Mouse (Mus musculus): ENCODE data around the gene Eme2.

Gene Eme2

DNA sequence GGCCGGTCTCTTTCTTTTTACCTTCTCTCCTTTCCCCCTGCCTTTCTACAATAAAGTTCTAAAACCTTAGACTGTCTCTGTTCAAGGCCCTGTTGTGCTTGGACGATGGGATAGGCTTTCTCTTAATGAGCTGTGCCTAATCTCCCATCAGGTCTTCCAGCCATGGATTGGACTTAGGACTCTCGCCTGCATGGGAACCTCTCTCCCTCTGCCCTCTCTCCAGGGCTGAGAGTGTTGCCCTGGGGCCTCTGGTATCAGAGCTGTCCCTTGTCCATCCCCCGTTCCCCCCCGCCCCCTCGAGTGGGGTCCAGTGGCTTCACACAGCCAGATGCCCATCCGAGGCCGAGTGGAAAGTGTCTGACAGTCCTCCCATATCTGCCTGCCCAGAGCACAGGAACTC lies 19.9 kb downstream of the Eme2 start:
- DNase-seq (ENCODE audit: low spot score in 2 of 2), result no peak

- no peak for DNase-seq (ENCODE audit: low spot score in 2 of 2)
These were observed 20.5 kb downstream of the Eme2 start for GRCm38 (mm10) chr17:24874405-24874745.

- no peak for DNase-seq (ENCODE audit: low spot score in 2 of 2)
These were observed 21.0 kb downstream of the Eme2 start for GRCm38 (mm10) chr17:24873695-24874404.

DNA sequence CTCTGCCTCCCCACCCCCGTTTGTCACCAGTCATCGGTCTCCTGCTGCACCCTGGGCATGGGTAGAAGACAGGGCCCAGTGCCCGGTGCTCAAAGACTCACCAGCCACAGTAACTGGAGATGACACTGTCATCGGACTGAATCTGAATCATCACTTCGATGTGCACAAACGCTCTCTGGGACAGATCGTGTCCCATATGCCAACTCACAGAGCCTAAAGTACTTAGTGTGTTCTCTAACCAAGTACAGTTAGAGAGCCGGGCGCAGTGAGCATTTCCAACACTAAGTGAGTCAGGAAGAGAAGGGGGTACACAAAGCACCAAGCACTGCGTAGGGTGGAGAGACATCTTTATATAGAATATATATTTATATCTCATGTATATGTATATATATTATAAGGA lies 27.0 kb downstream of the Eme2 start:
- DNase-seq (ENCODE audit: low spot score in 2 of 2), result no peak

GRCm38 (mm10) chr17:24865776-24866175 lies 29.1 kb downstream of the Eme2 start, which contains the start of gene Igfals:
Gene Igfals (plus strand): TSS chr17:24865997.
- no peak for DNase-seq (ENCODE audit: low spot score in 2 of 2)

- no peak for DNase-seq (ENCODE audit: low spot score in 2 of 2)
These were observed 33.1 kb downstream of the Eme2 start for GRCm38 (mm10) chr17:24861785-24862184.

DNA sequence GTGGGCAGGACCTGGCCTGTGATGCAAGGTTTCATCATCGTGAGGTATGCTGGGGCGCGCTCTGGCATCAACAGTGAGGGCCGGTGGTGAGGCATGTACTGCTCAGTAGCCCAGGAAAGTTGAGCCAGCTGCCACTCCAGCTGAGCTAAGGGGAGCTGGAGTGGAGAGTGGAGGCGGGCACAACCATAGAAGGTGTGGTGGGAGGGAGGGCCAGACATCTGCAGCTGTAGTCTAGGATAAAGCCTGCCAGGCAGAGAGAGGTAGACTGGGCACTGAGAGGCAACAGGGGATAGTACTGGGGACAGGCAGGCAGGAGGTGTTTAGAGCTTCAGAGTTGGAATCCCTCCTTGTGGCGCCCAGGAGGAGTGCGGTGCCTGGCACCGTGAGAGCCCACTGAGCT lies 34.8 kb downstream of the Eme2 start:
- DNase-seq (ENCODE audit: low spot score in 2 of 2), result peak; percentile 74 to 81

DNA sequence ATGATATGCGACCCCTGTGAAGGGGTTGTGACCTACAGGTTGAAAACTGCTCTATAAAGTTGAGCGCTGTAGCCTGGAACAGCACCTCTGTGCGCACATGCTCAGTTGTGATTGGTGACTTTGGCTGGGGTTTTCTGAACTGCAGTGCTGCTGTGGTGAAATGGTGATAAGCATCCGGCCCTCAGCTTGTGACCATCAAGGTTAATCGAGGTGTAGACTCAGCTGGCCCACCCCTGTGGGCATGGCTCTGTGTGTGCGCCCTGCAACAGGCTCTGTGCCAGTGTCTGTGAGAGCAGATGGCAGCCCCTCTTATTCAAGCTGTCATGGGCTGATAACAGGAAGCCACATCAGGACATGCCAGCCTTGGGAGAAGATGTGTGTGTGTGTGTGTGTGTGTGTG lies 35.9 kb downstream of the Eme2 start:
- peak; percentile 84 for DNase-seq (ENCODE audit: low spot score in 2 of 2)

DNA sequence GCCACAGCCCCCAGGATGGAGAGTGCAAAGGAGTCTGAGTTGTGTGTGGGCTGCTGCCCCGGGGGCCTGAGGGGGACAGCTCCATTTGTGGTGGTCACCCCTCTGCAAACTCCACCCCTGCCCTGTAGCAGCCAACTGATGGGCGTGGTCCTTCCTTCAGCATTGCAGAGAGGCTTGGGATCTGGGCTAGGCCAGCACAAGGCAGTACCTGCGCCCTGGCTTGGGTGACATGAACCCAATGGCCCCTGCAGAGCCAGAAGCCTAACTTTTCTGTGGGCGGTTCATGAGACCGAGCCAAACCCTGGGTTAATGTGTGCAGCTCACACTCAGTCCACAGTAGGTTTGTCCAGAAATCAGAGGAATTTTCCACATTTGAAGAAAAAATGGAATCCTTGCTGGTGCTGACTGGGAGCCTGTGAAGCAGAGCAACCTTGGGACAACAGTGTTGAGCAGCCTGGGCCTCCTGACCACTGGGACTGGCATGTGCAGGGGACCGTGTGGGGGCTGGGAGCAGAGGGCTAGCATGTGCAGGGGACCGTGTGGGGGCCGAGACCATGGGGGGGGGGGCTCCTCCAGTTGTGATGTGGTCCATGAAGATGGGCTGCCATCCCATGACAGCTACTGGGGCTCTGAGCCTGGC lies 36.9 kb downstream of the Eme2 start:
- DNase-seq (ENCODE audit: low spot score in 2 of 2), result peak; percentile 62 to 73

GRCm38 (mm10) chr17:24856589-24856988 lies 38.3 kb downstream of the Eme2 start:
- DNase-seq (ENCODE audit: low spot score in 2 of 2), result peak in 1 of 2 experiments; percentile 59

- no peak for DNase-seq (ENCODE audit: low spot score in 2 of 2)
These were observed 38.9 kb downstream of the Eme2 start for GRCm38 (mm10) chr17:24855838-24856464.

- peak in 1 of 2 experiments; percentile 58 for DNase-seq (ENCODE audit: low spot score in 2 of 2)
These were observed 43.3 kb downstream of the Eme2 start for GRCm38 (mm10) chr17:24851381-24852125.

DNA sequence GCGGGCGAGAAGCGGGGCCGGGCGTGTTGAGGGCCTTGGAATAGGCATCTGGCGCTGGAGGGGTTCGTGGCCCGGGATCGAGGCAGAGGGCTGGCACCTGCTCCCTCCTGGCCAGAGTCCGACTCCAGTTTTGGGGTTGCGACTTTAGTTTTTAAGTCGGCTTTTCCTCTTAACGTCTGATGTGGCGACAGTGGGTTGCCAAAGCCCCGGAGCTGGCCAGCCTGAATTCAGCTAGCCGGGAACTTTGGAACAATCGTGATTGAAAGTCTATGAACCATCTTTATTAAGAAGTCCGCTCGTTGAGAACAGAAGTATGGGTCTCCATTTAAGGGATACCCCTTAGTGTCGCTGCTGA lies 44.1 kb downstream of the Eme2 start:
- DNase-seq (ENCODE audit: low spot score in 2 of 2), result no peak

DNA sequence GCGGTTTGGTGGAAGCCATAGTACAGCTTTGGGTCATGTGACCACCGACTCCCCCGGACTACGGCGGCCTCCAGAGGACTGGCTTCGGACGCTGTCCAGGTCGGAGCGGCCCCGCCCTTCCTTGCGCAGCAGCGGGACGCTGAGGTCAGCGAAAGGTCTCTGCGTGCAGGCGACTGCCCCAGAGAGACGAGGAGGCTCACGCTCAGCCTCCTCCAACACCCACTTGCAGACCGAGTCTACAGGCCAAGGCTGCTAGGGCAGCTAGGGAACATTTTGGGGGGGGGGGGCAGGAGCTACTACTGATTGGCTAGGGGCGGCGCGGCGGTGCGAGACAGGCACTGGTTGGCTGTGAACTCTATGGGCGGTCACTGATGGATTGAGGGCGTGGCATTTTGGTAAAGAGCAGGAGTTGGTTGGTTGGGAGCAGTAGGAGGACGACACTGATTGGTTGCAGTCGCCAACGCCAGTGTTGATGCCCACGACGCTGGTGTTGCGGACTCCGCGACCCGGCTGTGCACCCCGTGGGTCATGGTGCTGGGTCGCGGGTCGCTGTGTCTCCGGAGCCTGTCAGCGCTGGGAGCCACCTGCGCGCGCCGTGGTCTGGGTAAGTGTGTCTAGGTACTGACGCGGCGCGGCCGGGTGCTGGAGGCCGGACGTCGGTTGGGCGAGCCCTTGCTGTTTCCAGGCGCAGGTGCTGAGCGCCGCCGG lies 44.7 kb downstream of the Eme2 start, which contains the start of gene Fahd1:
Gene Fahd1 (minus strand): TSS at position 300 of the 708 bp plus-strand sequence.
- peak; percentile 94 to 95 for DNase-seq (ENCODE audit: low spot score in 2 of 2)

DNA sequence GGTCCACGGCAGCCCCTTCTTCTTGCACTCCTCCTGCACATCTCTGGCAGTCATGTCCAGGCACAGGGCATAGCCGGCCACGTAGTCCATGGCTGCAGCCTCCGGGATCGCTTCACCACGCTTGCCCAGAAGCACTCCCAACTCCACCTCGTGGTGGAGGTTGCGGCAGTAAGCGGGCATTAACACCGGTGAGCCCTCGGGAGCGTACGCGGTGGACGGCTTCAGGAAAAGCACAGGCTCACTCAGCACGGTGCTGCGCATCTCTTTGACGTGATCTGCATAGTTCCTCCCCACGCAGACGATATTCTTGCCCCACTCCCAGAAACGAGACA lies 45.2 kb downstream of the Eme2 start:
- DNase-seq (ENCODE audit: low spot score in 2 of 2), result no peak

DNA sequence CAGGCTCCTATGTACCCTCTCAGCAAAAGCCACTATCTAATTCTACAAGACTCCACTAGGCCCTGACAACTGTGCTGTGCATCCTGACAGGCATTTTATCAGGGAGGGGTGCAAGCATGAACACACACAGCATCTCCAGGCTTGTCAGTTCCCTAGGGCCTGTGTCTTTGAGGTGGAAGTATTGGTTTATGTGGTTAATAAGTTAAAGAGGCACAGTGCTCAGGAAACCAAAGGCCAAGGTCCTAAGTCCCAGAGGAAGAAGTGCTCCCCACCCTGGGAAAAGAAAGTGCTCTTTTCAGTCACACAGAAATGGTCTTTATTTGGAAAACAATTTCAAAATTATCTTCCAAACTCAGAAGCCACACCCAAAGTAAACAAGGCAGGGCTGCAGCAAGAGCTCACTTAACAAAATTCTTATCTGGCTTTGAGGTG lies 46.3 kb downstream of the Eme2 start:
- DNase-seq (ENCODE audit: low spot score in 2 of 2), result peak; percentile 47 to 66

DNA sequence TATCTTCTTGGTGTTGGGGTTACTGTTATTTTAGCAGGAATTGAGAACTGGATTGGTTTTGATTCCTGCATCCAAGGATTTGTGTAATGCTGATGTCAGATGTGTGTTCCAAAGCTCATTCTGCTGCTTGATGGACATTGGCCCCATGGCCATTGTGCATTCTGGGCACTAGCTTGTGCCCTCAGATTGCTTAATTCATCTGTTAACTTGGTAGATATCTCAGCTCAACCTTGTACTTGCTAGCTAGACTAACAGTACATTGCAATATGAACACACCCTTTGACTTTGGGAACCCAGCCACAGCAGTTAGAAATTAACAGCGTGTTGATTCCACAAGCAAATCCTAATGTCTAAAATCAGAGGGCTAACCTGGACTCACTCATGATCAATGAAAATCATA lies 47.5 kb downstream of the Eme2 start:
- DNase-seq (ENCODE audit: low spot score in 2 of 2), result no peak

DNA sequence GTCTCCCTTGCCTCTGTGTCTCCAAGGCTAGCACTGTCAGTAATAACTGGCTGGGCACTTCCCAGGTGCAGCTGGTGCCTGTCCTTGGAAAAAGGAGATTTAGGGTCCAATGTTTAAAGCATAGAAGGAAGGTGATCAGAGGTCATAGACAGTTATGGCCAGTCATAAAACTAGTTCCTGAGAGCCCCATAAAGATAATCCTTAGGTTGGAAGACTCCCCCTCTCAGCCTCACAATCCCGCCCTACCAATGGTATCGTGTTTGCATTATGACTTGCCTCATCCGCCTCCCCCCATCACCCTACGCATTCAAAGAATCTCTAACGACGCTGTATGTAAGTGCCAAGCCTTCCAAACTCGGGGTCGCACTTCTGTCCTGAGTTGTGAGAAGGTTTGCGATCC lies 50.4 kb downstream of the Eme2 start:
- no peak for DNase-seq (ENCODE audit: low spot score in 2 of 2)

DNA sequence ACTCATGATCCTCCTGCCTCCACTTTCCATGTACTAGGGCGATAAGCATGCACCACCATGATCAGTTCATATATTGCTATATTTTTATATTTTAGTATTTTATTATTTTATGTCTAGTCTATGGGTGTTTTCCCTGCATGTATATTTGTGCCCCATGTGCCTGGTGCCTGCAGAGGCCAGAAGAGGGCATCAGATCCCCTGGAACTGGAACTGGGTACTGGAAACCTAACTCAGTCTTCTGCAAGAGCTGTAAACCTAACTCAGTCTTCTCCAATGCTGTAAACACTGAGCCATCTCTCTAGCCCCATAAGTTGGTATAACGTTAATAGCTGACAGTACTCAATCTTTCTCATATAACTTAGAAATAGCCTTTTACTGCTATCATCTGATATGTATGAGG lies 52.3 kb downstream of the Eme2 start:
- peak; percentile 45 to 64 for DNase-seq (ENCODE audit: low spot score in 2 of 2)

DNA sequence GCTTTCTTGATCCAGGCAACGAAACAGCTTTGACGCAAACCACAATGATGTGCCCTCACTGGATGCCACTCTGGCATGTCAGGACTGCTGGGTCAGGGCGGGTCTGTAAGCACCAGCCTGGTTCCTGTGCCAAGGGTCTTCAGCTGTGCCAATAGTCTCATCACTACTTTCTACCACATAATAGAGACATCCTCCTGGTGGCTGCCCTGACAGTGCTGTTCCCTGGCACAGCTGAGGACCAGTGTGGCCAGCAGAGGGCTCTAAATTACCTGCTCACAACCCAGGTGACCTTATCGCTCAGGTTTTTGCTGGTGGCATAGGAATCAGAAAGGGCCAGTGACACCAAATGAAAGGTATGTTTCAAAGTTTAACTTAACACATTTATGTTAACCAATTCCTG lies 53.8 kb downstream of the Eme2 start:
- peak; percentile 44 to 73 for DNase-seq (ENCODE audit: low spot score in 2 of 2)

DNA sequence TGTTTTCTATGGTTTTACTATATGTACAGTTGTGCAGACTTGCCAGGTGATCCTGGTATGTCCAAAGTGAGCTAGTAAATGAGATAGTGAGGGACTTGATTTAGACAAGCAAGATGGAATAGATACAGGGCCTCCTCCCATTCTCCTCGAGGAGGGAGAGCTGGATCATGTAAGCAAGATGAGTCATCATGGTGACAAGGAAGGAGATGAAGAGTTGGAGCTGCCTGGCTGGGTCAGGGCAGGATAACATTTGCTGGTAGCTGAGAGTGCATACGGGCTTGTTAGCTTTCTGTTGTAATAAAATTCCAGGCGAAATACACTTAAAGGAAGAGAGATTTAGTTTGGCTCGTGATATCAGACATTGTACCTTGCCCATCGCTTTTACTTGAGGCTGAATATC lies 54.5 kb downstream of the Eme2 start:
- DNase-seq (ENCODE audit: low spot score in 2 of 2), result no peak

DNA sequence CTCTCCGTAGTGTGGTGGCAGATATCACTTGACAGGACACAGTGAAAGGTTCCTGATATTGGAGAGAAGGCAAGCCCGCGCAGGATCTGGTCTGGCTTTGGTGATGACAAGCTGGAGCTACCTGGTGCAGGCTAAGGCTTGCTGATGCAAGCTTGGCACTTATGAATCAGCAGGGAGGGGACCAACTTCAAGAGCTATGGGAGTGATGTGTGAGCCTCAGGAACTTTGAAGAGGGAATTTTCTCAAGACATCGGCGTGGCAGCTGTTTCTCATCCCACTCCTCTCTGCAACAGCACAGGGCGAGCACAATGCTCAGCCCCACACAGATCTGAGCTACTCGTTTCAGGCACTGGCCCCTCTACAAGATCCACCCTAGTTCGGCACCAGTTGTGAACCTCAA lies 55.0 kb downstream of the Eme2 start, which contains the start of gene Hagh:
Gene Hagh (plus strand): TSS at position 302 of the 400 bp plus-strand sequence.
- no peak for DNase-seq (ENCODE audit: low spot score in 2 of 2)
